Mouse (Mus musculus): Measurements from ENCODE around the gene Aoc1.

DNA sequence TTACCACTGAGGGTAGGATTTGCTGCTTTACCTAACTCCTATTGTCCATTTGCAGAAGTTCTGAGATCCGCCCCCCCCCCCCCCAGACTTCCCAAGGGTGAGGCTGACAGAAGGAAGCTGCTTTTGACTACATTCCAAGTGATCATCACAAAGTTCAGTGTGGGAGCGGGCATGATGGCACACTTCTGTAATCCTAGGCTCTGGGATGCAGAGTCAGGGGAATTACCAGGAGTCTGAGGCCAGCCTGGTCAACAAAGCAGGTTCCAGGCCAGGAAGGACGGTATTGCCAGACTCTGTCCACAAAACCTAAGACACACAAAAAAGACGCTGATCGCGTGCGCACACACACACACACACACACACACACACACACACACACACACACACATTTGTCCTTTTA, 9.2 kb upstream of the Aoc1 start:
- TF ChIP-seq EP300 (IDR thresholded peaks at IDR 0.05; ENCODE audit: insufficient read depth, low read depth, low read length) (no peak), CTCF (IDR thresholded peaks at IDR 0.05) (no peak)

All from heart, adult 2 months (tissue).